Mouse (Mus musculus) heart, adult 2 months (tissue): Measurements from ENCODE around the gene Gins2. TPM values are rescaled to one million over a fixed set of nuclear protein-coding genes. Genes with fewer than 3 reads are reported as not detected.
A peak's percentile ranks its signal among the peaks of the same experiment; 100 is the strongest.

Experiments used
- DNase-seq, 2 experiments: peaks; one replicate each; pipeline ENCODE4 v3.0.0; 2021
- H3K27ac ChIP-seq: fragments of 200-600 bp; 2 replicates; pipeline ENCODE4 v1.8.1; 2022
- H3K27me3 ChIP-seq: fragments of 200-500 bp; 2 replicates; pipeline ENCODE4 v1.6.1; 2012; ENCODE audit warnings: mild to moderate bottlenecking, low read length, inconsistent platforms, mixed read lengths; ENCODE audit not compliant: control insufficient read depth, insufficient read depth
- H3K36me3 ChIP-seq: fragments of 200-500 bp; 2 replicates; pipeline ENCODE4 v1.6.1; 2012; ENCODE audit warnings: low read length, inconsistent platforms; ENCODE audit not compliant: control insufficient read depth, insufficient read depth
- H3K4me1 ChIP-seq: fragments of 200-500 bp; 2 replicates; pipeline ENCODE4 v1.6.1; 2011; ENCODE audit warnings: low read length; ENCODE audit not compliant: control insufficient read depth, insufficient read depth
- H3K4me3 ChIP-seq: fragments of 200-600 bp; 2 replicates; pipeline ENCODE4 v1.8.1; 2022
- H3K79me2 ChIP-seq: fragments of 200-500 bp; replicated peaks from 2 replicates; pipeline ENCODE4 v1.6.1; 2012; ENCODE audit warnings: mild to moderate bottlenecking, inconsistent platforms, low read length, moderate library complexity, mixed read lengths; ENCODE audit not compliant: control insufficient read depth, insufficient read depth
- H3K9ac ChIP-seq: fragments of 200-500 bp; 2 replicates; pipeline ENCODE4 v1.6.1; 2012; ENCODE audit warnings: low read depth, mild to moderate bottlenecking, control low read depth, inconsistent platforms, low read length, mixed read lengths
- CTCF ChIP-seq: fragments of 200-600 bp; IDR thresholded peaks from 2 replicates; pipeline ENCODE4 v1.8.1; 2022; ENCODE audit warnings: antibody characterized with exemption, mild to moderate bottlenecking, moderate library complexity
- EP300 ChIP-seq: fragments of 200-500 bp; IDR thresholded peaks from 2 replicates; pipeline ENCODE4 v1.6.1; 2011; ENCODE audit warnings: low read depth, low read length, control low read depth; ENCODE audit not compliant: insufficient read depth
- POLR2A ChIP-seq: fragments of 200-500 bp; IDR thresholded peaks from 2 replicates; pipeline ENCODE4 v1.6.1; 2011; ENCODE audit warnings: mild to moderate bottlenecking, low read depth, low read length, control low read depth; ENCODE audit not compliant: insufficient read depth
- WGBS: fragments of 180-500 bp; shearing (Covaris S2); methylation state at CpG from one replicate; pipeline ENCODE4 v1.1.7; 2018; 5-methylcytosine and 5-hydroxymethylcytosine counted together
- intact Hi-C: fragments of 180-260 bp; cut with DNase I; formaldehyde crosslinking; loops from one replicate; pipeline ENCODE4 v1.15.1; 2025
- polyA plus RNA-seq: library from polyadenylated mRNA; depleted of rRNA; stranded (reverse); fragments of >200 nt; gene quantifications from 2 replicates; pipeline ENCODE4 v1.2.3, GENCODE M21; 2012
- total RNA-seq, 2 experiments: library from RNA; stranded (reverse); gene quantifications; 2 replicates each; pipeline ENCODE4 v1.2.3; 2021

Gene Gins2
- total and polyA plus RNA-seq, 3 experiments, result 1.1 to 1.5 (median 1.3) TPM

DNA sequence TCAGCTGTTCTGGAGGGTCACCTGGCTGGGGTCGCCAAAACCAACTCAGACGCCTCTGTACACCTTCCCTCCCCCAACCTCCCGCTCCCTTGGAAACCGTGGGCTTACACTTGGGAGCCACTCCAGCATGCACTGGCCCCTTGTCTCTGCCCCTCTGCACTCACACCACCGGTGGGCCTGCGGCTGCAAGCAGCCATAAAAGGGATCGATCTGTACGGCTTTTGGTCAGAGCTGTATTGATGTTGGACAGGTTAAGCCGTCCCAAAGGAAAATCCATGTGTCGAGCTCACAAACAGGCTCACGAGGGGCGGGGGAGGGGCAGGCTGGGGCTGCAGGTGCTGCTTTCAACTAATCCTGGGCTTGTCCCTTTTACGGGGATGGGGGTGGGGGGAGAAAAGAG lies 46.1 kb downstream of the Gins2 start:
- Histone ChIP-seq H3K27me3 (no peaks in the 10 kb centered on the region), H3K4me1 (peaks cover 16% of the 10 kb centered on the region; the same call in 1 of the 2 replicates), H3K79me2 (0 out of 2 replicates have a peak, but pooled peaks cover 2% of the 10 kb centered on the region), H3K27ac (no peak overlapping the region), H3K4me3 (no peak overlapping the region), H3K9ac (no peak overlapping the region), H3K36me3 (no peaks in the 10 kb centered on the region)
- 50% methylated on average over 13 of the region's 13 CpGs for WGBS
- no peak for DNase-seq
- intact Hi-C loops, result loop anchor here (2.0 kb wide), 1 partner anchor 20 kb away; no protein-coding TSS in a partner anchor
- no peak for TF ChIP-seq EP300
- TF ChIP-seq CTCF, result no peak
- no peak for TF ChIP-seq POLR2A

DNA sequence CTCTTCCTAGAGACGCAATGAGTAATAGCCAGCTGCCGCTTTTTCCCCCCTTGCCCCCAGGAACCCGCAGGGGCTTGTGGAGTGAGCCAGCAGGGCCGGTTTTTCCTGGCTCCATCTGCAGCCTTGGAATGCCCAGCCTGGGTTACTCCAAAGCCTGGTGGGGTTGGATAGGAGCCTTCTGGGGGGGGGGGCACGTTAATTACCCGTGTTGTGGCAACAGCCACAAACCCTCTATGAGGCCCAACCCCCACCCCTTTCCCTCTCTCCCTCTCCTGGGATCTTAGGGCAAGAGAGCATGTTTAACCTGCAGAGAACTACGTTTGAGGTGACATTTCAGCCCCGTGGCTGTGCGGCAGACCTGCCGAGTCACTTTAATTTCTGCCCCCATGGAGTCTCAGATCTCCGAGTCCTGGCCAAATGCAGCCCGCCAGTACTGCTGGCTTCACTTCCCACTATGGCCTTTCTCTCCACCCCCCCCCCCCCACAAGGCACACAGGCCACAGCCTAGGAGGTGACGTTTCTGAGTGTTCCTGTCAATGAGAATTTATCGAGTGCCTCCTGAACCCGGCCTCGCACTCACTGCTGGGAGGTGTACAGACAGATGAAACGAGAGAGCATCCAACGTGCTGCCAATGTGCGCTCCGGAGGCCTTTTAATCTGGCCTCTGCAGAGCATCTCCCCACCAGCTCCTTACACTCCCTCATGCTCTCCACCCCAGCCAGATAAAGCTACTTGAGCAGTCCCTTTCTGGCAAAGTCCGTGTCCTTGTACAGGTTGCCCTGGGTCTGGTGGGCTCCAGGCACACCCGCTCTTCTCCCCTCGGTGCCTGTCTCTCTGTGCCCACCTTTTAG lies 49.1 kb downstream of the Gins2 start:
- TF ChIP-seq CTCF (no peak), EP300 (no peak), POLR2A (no peak)
- Histone ChIP-seq H3K36me3 (no peaks in the 10 kb centered on the region), H3K79me2 (0 out of 2 replicates have a peak, but pooled peaks cover 2% of the 10 kb centered on the region), H3K27me3 (no peaks in the 10 kb centered on the region), H3K9ac (no peak overlapping the region), H3K27ac (peak overlapping the region; percentile 51; the same call in 1 of the 2 replicates), H3K4me1 (peaks cover 10% of the 10 kb centered on the region), H3K4me3 (no peak overlapping the region)
- no peak for DNase-seq
- 60% methylated on average over 23 of the region's 23 CpGs for WGBS
- intact Hi-C loops, result loop anchor here (5.0 kb wide), 1 partner anchor 313 kb away; the partner anchor contains the start of gene Gse1

DNA sequence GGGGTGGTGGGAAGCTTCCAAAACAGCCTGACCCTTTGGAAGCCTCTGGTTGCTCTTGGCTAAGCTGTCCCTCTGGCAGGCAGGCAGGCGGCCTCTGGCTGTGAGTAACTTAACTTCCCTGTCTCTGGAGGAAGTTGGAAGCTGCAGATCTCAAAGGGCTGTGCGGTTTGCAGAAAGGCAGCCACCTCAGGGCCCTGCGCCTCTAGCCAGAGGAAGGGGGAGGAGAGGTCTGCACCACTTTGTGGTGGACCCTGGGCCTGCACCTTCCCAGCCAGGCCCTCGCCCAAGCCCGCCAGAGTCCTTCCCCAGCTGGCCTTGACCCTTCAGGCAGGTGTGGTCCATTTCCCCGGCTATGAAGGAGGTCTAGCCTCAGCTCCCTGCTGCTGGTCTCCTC lies 49.7 kb downstream of the Gins2 start:
- no peak overlapping the region for H3K4me3 ChIP-seq
- peak overlapping the region; percentile 51 for H3K27ac ChIP-seq
- intact Hi-C loops, result loop anchor here (5.0 kb wide), 1 partner anchor 312 kb away; the partner anchor contains the start of gene Gse1
- H3K79me2 ChIP-seq, result 0 out of 2 replicates have a peak, but pooled peaks cover 2% of the 10 kb centered on the region
- peak in 1 of 2 experiments; percentile 70 for DNase-seq
- H3K9ac ChIP-seq, result no peak overlapping the region
- H3K27me3 ChIP-seq, result no peaks in the 10 kb centered on the region
- H3K36me3 ChIP-seq, result no peaks in the 10 kb centered on the region
- 40% methylated on average over 6 of the region's 6 CpGs for WGBS
- H3K4me1 ChIP-seq, result peaks cover 12% of the 10 kb centered on the region
- TF ChIP-seq POLR2A (no peak), CTCF (0 out of 2 replicates have a peak, but pooled peaks have one; percentile 1)

DNA sequence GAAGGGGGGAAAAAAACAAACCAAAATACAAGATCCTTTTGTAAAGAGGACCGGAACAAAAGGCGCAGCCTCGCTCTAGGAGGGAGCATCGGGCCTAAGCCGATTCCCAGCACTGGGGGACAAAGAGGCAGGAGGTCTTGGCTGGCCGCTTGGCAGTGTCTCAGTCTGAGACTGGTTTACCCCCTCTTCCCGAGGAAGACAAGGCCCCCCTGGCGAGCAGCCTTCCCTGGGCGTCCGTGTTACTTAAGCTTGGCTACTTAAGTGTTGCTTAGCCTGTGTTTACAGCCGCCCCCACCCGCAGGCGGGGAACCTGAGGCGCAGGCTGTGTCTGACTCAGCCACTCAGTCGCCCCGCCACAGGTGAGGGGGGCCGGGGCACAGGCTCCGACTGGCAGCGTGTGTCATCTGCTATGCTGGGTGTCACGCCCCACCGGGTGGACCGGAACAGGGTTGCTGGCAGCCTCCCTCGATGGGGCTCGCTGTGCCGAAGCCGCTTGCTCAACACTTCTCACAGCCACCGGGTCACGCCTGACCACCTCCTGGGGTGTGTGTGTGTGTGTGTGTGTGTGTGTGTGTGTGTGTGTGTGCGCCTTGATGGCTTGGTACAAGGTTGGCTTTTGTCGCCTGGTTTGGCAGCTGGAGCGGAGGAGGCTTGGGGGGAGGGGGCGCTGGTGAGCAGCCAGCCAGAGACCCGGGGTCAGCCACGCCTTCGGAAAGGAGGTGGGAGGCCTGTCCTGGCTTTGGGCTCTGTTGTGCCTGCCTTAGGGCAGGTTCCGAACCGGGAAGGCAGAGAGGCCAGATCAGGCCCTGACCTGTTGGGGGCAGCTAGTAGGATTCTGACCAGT lies 50.5 kb downstream of the Gins2 start:
- WGBS, result 13% methylated on average over 37 of the region's 37 CpGs
- TF ChIP-seq POLR2A, result no peak
- 0 out of 2 replicates have a peak, but pooled peaks have one; percentile 1 for TF ChIP-seq CTCF
- TF ChIP-seq EP300, result peak; percentile 16; the same call in 1 of the 2 replicates
- intact Hi-C loops, result loop anchor here (5.0 kb wide), 1 partner anchor 311 kb away; the partner anchor contains the start of gene Gse1
- Histone ChIP-seq H3K4me1 (peaks cover 10% of the 10 kb centered on the region), H3K79me2 (0 out of 2 replicates have a peak, but pooled peaks cover 2% of the 10 kb centered on the region), H3K4me3 (peak overlapping the region; percentile 59), H3K27me3 (no peaks in the 10 kb centered on the region), H3K36me3 (no peaks in the 10 kb centered on the region), H3K9ac (peak overlapping the region; percentile 73), H3K27ac (peak overlapping the region; percentile 84)
- peak; percentile 71 to 87 for DNase-seq

DNA sequence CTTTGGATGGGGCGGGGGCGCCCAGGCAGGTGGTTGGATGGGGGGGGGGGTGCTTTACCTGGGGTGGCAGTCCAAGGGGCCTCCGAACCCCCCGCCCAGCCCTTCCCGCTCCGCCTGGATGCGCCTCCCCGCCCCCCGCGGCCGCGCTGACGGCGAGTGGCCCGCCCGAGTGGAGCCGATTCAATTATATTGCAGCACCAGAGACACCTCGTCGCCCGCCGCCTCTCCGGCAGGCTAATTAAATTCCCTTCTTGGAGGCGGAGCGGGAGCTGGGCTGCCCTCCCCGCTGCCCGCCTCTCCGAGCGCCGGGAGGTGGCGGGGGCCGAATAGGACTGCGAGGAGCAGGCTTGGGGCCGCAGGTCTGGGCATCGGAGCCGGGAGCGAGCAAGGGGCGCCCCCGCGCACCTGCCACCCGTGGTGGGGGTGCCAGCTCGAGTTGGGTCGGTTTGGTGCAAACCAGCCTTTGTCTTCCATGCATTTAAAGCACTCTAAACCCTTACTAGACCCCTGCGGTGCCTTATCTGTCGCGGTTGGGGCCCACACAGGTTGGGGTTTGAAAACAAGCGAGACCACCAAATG lies 51.2 kb downstream of the Gins2 start:
- Histone ChIP-seq H3K27ac (peak overlapping the region; percentile 84), H3K4me1 (peaks cover 8% of the 10 kb centered on the region), H3K9ac (peak overlapping the region; percentile 73), H3K4me3 (peak overlapping the region; percentile 59), H3K27me3 (no peaks in the 10 kb centered on the region), H3K79me2 (0 out of 2 replicates have a peak, but pooled peaks cover 2% of the 10 kb centered on the region), H3K36me3 (no peaks in the 10 kb centered on the region)
- WGBS, result 3% methylated on average over 40 of the region's 46 CpGs
- DNase-seq, result peak; percentile 70 to 77
- peak; percentile 21; the same call in 1 of the 2 replicates for TF ChIP-seq CTCF
- TF ChIP-seq POLR2A, result no peak
- no peak for TF ChIP-seq EP300
- intact Hi-C loops, result loop anchor here (5.0 kb wide), 1 partner anchor 311 kb away; the partner anchor contains the start of gene Gse1
